Mouse (Mus musculus) megakaryocyte progenitor cell, adult 5-6 weeks (primary cell): Measurements from ENCODE around the gene Gsdma3. TPM values are rescaled to one million over a fixed set of nuclear protein-coding genes. Genes with fewer than 3 reads are reported as not detected.
A peak's percentile ranks its signal among the peaks of the same experiment; 100 is the strongest.

Experiments used
- ATAC-seq: replicated peaks from 2 replicates; pipeline ENCODE4 v1.8.0; 2016; ENCODE audit warnings: mild to moderate bottlenecking, moderate TSS enrichment, inconsistent platforms; ENCODE audit not compliant: poor library complexity
- total RNA-seq, 2 experiments: library from RNA; stranded (forward) in 1 of 2; stranded (reverse) in 1 of 2; fragments of 157-497, 149-512 nt in 1 of 2; fragments of 200-1000 nt in 1 of 2; gene quantifications; 2 replicates each; pipeline versions ENCODE4 v1.2.3 to v1.2.4; 2015 to 2017

Gene Gsdma3
- total RNA-seq (2015) (not detected in 2 replicates), total RNA-seq (2017) (not detected in 2 replicates)

GRCm38 (mm10) chr11:98625611-98626410 is at the start of gene Gsdma3, which contains the start of gene Gm12355:
Gsdma3 (plus strand) TSS chr11:98626360.
Gm12355 (minus strand) TSS chr11:98625661.
- ATAC-seq: no peak

- no peak for ATAC-seq
These were observed 48.4 kb upstream of the Gsdma3 start for GRCm38 (mm10) chr11:98577776-98578175.

- ATAC-seq: peak; percentile 47
These were observed 45.6 kb upstream of the Gsdma3 start for GRCm38 (mm10) chr11:98580301-98581121.

- peak; percentile 40 for ATAC-seq
These were observed 44.7 kb upstream of the Gsdma3 start for GRCm38 (mm10) chr11:98581286-98582029.

- peak; percentile 25 for ATAC-seq
These were observed 44.2 kb upstream of the Gsdma3 start for GRCm38 (mm10) chr11:98582030-98582388.

- ATAC-seq: peak; percentile 15; the same call in 1 of the 2 replicates
These were observed 43.5 kb upstream of the Gsdma3 start for GRCm38 (mm10) chr11:98582551-98583264.

GRCm38 (mm10) chr11:98583265-98583552 is 43.0 kb upstream of the Gsdma3 start:
- ATAC-seq: peak; percentile 30

GRCm38 (mm10) chr11:98583571-98583970 is 42.6 kb upstream of the Gsdma3 start:
- no peak for ATAC-seq

GRCm38 (mm10) chr11:98584146-98584545 is 42.0 kb upstream of the Gsdma3 start:
- ATAC-seq: no peak

- no peak for ATAC-seq
These were observed 41.5 kb upstream of the Gsdma3 start for GRCm38 (mm10) chr11:98584629-98585177.

- no peak for ATAC-seq
These were observed 39.9 kb upstream of the Gsdma3 start for GRCm38 (mm10) chr11:98586087-98586891.

- peak; percentile 70 for ATAC-seq
These were observed 39.1 kb upstream of the Gsdma3 start, which contains the start of gene Ormdl3 for GRCm38 (mm10) chr11:98586892-98587563. Ormdl3 (minus strand) TSS chr11:98587368.

- peak; percentile 69 for ATAC-seq
These were observed 38.2 kb upstream of the Gsdma3 start for GRCm38 (mm10) chr11:98587684-98588546.

- ATAC-seq: no peak
These were observed 37.3 kb upstream of the Gsdma3 start for GRCm38 (mm10) chr11:98588833-98589281.

GRCm38 (mm10) chr11:98589306-98589705 is 36.9 kb upstream of the Gsdma3 start:
- ATAC-seq: no peak

- no peak for ATAC-seq
These were observed 35.4 kb upstream of the Gsdma3 start for GRCm38 (mm10) chr11:98590548-98591445.

GRCm38 (mm10) chr11:98595021-98595420 is 31.1 kb upstream of the Gsdma3 start:
- no peak for ATAC-seq
